15 mouse cellular contexts compared by ENCODE assay signal in genomic region chr3:86116951-86117350, GRCm38 (mm10). TPM values are rescaled to one million over a fixed set of nuclear protein-coding genes. Genes with fewer than 3 reads are reported as not detected.
DNase-seq lines count a peak whose midpoint lies in the region; ATAC-seq and TF ChIP-seq lines count a peak whose summit lies in the region.
"Had no signal": no experiment of that assay in that cellular context is flagged by ENCODE, and none has a peak within 500 bp of the region (broad histone marks: within the 10 kb centered on the region; RNA-seq: fewer than 3 reads in every experiment).

No protein-coding gene starts in this region.

- no peak overlapping the region for H3K4me3 ChIP-seq in kidney, postnatal 0 days (replicated peaks; ENCODE audit: low read depth, low read length)
- no peak overlapping the region for H3K4me3 ChIP-seq in kidney, embryonic 14.5 days (ENCODE audit: low read length)
- H3K4me3 ChIP-seq in testis, adult 2 months (ENCODE audit: control insufficient read depth, low read depth, low read length) = no peak overlapping the region
- H3K4me3 ChIP-seq: embryonic facial prominence, embryonic 12.5 days; forebrain, embryonic 10.5 days; neural tube, embryonic 12.5 days had no signal

- TF ChIP-seq POLR2A in testis, adult 2 months (IDR thresholded peaks at IDR 0.05; ENCODE audit: control insufficient read depth, low read depth, low read length) = no peak

- no peak for DNase-seq in kidney, postnatal 0 days (ENCODE audit: low spot score)
- DNase-seq in testis, postnatal 10 days (ENCODE audit: low spot score) = no peak
- peak; percentile 22 for DNase-seq in adipocyte (ENCODE audit: low spot score)
- no peak for DNase-seq in right cerebral cortex, postnatal 36 days (ENCODE audit: low spot score in 2 of 2)
- no peak for DNase-seq in left cerebral cortex, postnatal 4 days
- DNase-seq: cerebellum, postnatal 25 days; kidney, adult 8-10 months; midbrain, embryonic 14.5 days; thymus, postnatal 14 days had no signal

- 93% methylated on average over 4 of the region's 4 CpGs for WGBS in kidney, postnatal 0 days
- 93% methylated on average over 4 of the region's 4 CpGs for whole genome bisulfite sequencing in kidney, embryonic 14.5 days

- peak; percentile 52 for TF ChIP-seq CTCF in kidney, postnatal 0 days (IDR thresholded peaks at IDR 0.05; ENCODE audit: low read depth)
- TF ChIP-seq CTCF in testis, adult 2 months (IDR thresholded peaks at IDR 0.05; ENCODE audit: control insufficient read depth, insufficient read depth, insufficient replicate concordance, low read depth, low read length) = peak; percentile 21; the same call in 1 of the 2 replicates

- H3K27me3 ChIP-seq in kidney, postnatal 0 days (ENCODE audit: insufficient read depth, low read length) = no peaks in the 10 kb centered on the region
- H3K27me3 ChIP-seq in kidney, embryonic 14.5 days (ENCODE audit: control insufficient read depth, insufficient read depth, low read length) = no peaks in the 10 kb centered on the region
- no peaks in the 10 kb centered on the region for H3K27me3 ChIP-seq in testis, adult 2 months (ENCODE audit: control insufficient read depth, insufficient read depth, low read length)
- H3K27me3 ChIP-seq: embryonic facial prominence, embryonic 12.5 days; neural tube, embryonic 12.5 days had no signal

- intact Hi-C loops in left cerebral cortex, postnatal 4 days (cut with DNase I) = no loop called here

- no peaks in the 10 kb centered on the region for H3K4me1 ChIP-seq in kidney, postnatal 0 days (replicated peaks; ENCODE audit: insufficient read depth, low read length)
- 0 out of 2 replicates have a peak, but pooled peaks cover 3% of the 10 kb centered on the region for H3K4me1 ChIP-seq in kidney, embryonic 14.5 days (ENCODE audit: control insufficient read depth, insufficient read depth, low read length)
- H3K4me1 ChIP-seq in testis, adult 2 months (ENCODE audit: control insufficient read depth, insufficient read depth, low read length) = no peaks in the 10 kb centered on the region

- ATAC-seq in kidney, postnatal 0 days (replicated peaks; ENCODE audit: low FRiP score, low read depth) = no peak
- ATAC-seq in kidney, embryonic 14.5 days (ENCODE audit: low FRiP score, low TSS enrichment) = no peak

- H3K36me3 ChIP-seq in kidney, postnatal 0 days (ENCODE audit: insufficient read depth, low read length) = peaks cover 22% of the 10 kb centered on the region; the same call in 1 of the 2 replicates
- peaks cover 29% of the 10 kb centered on the region; the same call in 1 of the 2 replicates for H3K36me3 ChIP-seq in kidney, embryonic 14.5 days (ENCODE audit: control insufficient read depth, insufficient read depth, low read length)
- no peaks in the 10 kb centered on the region for H3K36me3 ChIP-seq in testis, adult 2 months (ENCODE audit: control insufficient read depth, insufficient read depth, low read length)

- H3K9ac ChIP-seq in kidney, postnatal 0 days (ENCODE audit: low read depth, low read length) = no peak overlapping the region
- H3K9ac ChIP-seq in kidney, embryonic 14.5 days (ENCODE audit: low read depth, low read length) = no peak overlapping the region
- H3K9ac ChIP-seq: embryonic facial prominence, embryonic 12.5 days; neural tube, embryonic 12.5 days had no signal

- no peak overlapping the region for H3K27ac ChIP-seq in kidney, postnatal 0 days
- no peak overlapping the region for H3K27ac ChIP-seq in kidney, embryonic 14.5 days (ENCODE audit: low read depth, low read length)
- H3K27ac ChIP-seq in testis, adult 2 months (ENCODE audit: control insufficient read depth, insufficient read depth, low read depth, low read length) = no peak overlapping the region
- H3K27ac ChIP-seq: embryonic facial prominence, embryonic 12.5 days; forebrain, embryonic 10.5 days; neural tube, embryonic 12.5 days had no signal

- H3K9me3 ChIP-seq in kidney, postnatal 0 days (replicated peaks; ENCODE audit: low read length) = peaks cover 5% of the 10 kb centered on the region; the same call in 1 of the 2 replicates
- peaks cover 5% of the 10 kb centered on the region; the same call in 1 of the 2 replicates for H3K9me3 ChIP-seq in kidney, embryonic 14.5 days (ENCODE audit: control insufficient read depth, low read length)
- H3K9me3 ChIP-seq: embryonic facial prominence, embryonic 12.5 days had no signal

- H3K4me2 ChIP-seq in kidney, postnatal 0 days (ENCODE audit: low read length) = no peak overlapping the region
- H3K4me2 ChIP-seq in kidney, embryonic 14.5 days (replicated peaks; ENCODE audit: low read depth, low read length) = no peak overlapping the region
- H3K4me2 ChIP-seq: embryonic facial prominence, embryonic 12.5 days; heart, embryonic 11.5 days; neural tube, embryonic 12.5 days had no signal

RNA-seq across cellular contexts. Expression of gene Rps3a1, which starts 25.6 kb away (rescaled TPM):
- 1,526 and 1,685 TPM in 2 replicates for polyA plus RNA-seq in kidney, postnatal 0 days (2015; fragmentation: Nextera tagmentation; extraction: Ambion mirVana)
- 1,488 and 1,909 TPM in 2 replicates for polyA plus RNA-seq in kidney, embryonic 14.5 days (2014; fragmentation: Nextera tagmentation; extraction: Ambion mirVana)
- polyA plus RNA-seq in testis, adult 2 months (2012; rRNA removed) = 89.9 and 90.6 TPM in 2 replicates
- total RNA-seq in left cerebral cortex, postnatal 4 days (2021) = 100 to 1,000 TPM; 534 to 591 TPM

Comparison
In these comparisons a context has a peak if more than half of its experiments do, and no peak if none do; other contexts are left out.
1. RNA of gene Rps3a1, which starts 25.6 kb away (polyA plus RNA-seq): 1,526 to 1,685 TPM in kidney, postnatal 0 days and 1,488 to 1,909 TPM in kidney, embryonic 14.5 days; 89.9 to 90.6 TPM in testis, adult 2 months; every median in the first group is over 10 times any median in the second.